Mouse (Mus musculus): Measurements from ENCODE around the gene Gal3st4. TPM values are rescaled to one million over a fixed set of nuclear protein-coding genes. Genes with fewer than 3 reads are reported as not detected.

The Gal3st4 gene
- total RNA-seq (2023), result not detected

GRCm38 (mm10) chr5:138272409-138272923 lies at the start of gene Gal3st4:
TSS of gene Gal3st4 (minus strand) at chr5:138272840.

GRCm38 (mm10) chr5:138279585-138280424 lies 7.2 kb upstream of the Gal3st4 start, which contains the start of the genes Gm43720, Gpc2 and Stag3:
TSS of gene Gm43720 (minus strand) at chr5:138279958.
TSS of gene Gpc2 (minus strand) at chr5:138280005.
TSS of gene Stag3 (plus strand) at chr5:138280240.

GRCm38 (mm10) chr5:138263260-138264206 lies 9.1 kb downstream of the Gal3st4 start, which contains the start of gene BC037034:
TSS of gene BC037034 (minus strand) at chr5:138264033.

GRCm38 (mm10) chr5:138255353-138256093 lies 17.1 kb downstream of the Gal3st4 start, which contains the start of gene Lamtor4:
TSS of gene Lamtor4 (plus strand) at chr5:138255482.

GRCm38 (mm10) chr5:138225700-138226099 lies 46.9 kb downstream of the Gal3st4 start, which contains the start of gene Nxpe5:
TSS of gene Nxpe5 (plus strand) at chr5:138225898.

Other genes starting within 250 kb of the Gal3st4 start
- gene Smok3c, start 219.6 kb downstream of the Gal3st4 start, total RNA-seq (2023), result not detected
- gene Zkscan1, start 187.8 kb downstream of the Gal3st4 start, total RNA-seq (2023), result 10 to 100 TPM; 22.9 to 24.4 TPM
- 10 to 100 TPM; 13.3 to 18.2 TPM for gene Zscan21, start 155.9 kb downstream of the Gal3st4 start, total RNA-seq (2023)
- gene Zfp113, start 117.1 kb downstream of the Gal3st4 start, total RNA-seq (2023), result 10 to 100 TPM in 1 of 2 experiments, 1 to 10 TPM in 1; 9.4 to 10.4 TPM
- 10 to 100 TPM; 52.3 to 55.0 TPM for gene Cops6, start 111.8 kb downstream of the Gal3st4 start, total RNA-seq (2023)
- 10 to 100 TPM; 28.2 to 28.4 TPM for gene Ap4m1, start 100.8 kb downstream of the Gal3st4 start, total RNA-seq (2023)
- gene Mcm7, start 100.4 kb downstream of the Gal3st4 start, total RNA-seq (2023), result 10 to 100 TPM; 76.0 to 81.5 TPM
- gene Taf6, start 85.4 kb downstream of the Gal3st4 start, total RNA-seq (2023), result 10 to 100 TPM; 27.6 to 32.2 TPM
- gene Cnpy4, start 85.4 kb downstream of the Gal3st4 start, total RNA-seq (2023), result 10 to 100 TPM; 16.9 to 17.7 TPM
- 1 to 10 TPM; 1.3 to 2.1 TPM for gene Mblac1, start 78.5 kb downstream of the Gal3st4 start, total RNA-seq (2023)
- gene Nxpe5, start 46.9 kb downstream of the Gal3st4 start, total RNA-seq (2023), result not detected
- 10 to 100 TPM; 38.1 to 38.9 TPM for gene Lamtor4, start 17.4 kb downstream of the Gal3st4 start, total RNA-seq (2023)
- 10 to 100 TPM; 58.2 to 71.8 TPM for gene BC037034, start 8.8 kb downstream of the Gal3st4 start, total RNA-seq (2023)
- not detected for gene Gm43720, start 7.1 kb upstream of the Gal3st4 start, total RNA-seq (2023)
- gene Gpc2, start 7.2 kb upstream of the Gal3st4 start, total RNA-seq (2023), result 1 to 10 TPM; 1.4 to 1.5 TPM
- gene Stag3, start 7.4 kb upstream of the Gal3st4 start, total RNA-seq (2023), result not detected
- 1 to 10 TPM; 3.6 to 6.8 TPM for gene Pvrig, start 69.1 kb upstream of the Gal3st4 start, total RNA-seq (2023)
- gene Zfp157, start 168.6 kb upstream of the Gal3st4 start, total RNA-seq (2023), result 10 to 100 TPM; 21.2 to 21.7 TPM